Mouse (Mus musculus) fibroblast of lung, adult 2 months (primary cell): ENCODE measurements at regions not wholly inside any gene's neighbourhood (a gene's known extent, or its start where the extent isn't known, plus 50 kb on each side); places are given as distances from the start of the nearest gene placed in this dataset.
A peak's percentile ranks its signal among the peaks of the same experiment; 100 is the strongest.

Experiments
- DNase-seq: peaks from one replicate; pipeline ENCODE4 v3.0.0-alpha.2; 2011; ENCODE audit warnings: low read depth

- DNase-seq, result no peak
Measured at GRCm38 (mm10) chr8:80422190-80422589, 71.4 kb upstream of the Gypa start.

DNA sequence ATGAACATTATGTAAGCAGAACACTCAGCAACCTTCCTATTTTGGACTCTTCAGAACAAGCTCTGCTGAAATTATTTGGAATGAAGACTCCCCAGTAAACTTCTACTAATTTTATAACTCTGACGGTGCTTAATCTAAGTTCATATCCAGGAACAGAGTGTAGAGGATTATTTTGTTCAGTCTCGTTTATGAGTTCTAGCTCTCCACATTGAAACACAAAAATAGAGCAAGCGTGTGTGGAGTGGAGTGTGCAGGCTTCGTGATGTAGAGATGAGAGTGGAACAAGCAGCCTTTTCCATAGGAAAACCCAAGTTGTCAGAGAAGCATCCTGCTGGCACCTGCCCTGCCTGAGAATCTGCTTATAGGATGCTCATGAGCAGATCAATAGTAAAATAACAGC is 77.5 kb upstream of the Gypa start:
- DNase-seq, result no peak

GRCm38 (mm10) chr8:80399594-80400207 is 93.9 kb upstream of the Gypa start:
- DNase-seq, result no peak

GRCm38 (mm10) chr8:80395010-80395409 is 98.6 kb upstream of the Gypa start:
- DNase-seq, result no peak

DNA sequence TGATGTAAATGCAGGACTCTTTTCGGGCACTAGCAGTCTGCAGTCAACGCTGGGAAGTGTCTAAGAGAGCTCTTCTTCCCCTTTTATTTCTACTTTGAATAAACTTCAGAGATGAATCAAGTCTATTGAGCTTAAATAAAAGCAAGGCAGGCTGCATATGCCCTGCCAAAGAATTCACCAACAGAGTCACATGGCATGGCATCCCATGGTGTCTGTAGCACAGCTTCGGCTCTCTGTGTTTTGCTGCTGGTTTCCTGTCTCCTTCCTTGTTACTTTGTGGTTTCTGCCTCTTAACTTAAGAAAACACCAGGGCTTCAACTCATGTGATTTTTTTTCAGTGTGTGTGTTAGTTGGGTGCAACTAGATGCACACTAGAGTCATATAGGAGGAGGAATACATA is 100.5 kb upstream of the Gypa start:
- no peak for DNase-seq

GRCm38 (mm10) chr8:80369221-80369620 is 124.4 kb upstream of the Gypa start:
- no peak for DNase-seq

GRCm38 (mm10) chr8:80364059-80364458 is 129.5 kb upstream of the Gypa start:
- DNase-seq, result no peak

DNA sequence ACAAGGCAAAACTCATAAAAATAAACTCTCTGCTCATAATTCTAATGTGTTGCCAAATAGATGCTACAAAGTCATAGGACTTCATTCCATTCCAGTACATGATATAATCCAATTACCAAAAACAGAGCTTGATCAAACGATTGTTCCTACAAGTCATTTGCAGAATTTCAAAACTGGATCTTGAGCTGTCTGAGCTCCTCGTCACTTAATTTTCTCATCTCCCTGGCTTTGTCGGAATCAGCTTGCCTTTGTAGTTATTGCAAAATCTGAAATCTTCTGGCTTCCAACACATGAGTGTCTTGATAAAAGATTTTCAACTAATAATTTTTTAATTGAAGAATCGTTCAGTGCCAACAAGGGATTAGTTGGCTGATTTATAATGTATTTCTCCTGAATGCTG is 150.3 kb upstream of the Gypa start:
- DNase-seq, result no peak

DNA sequence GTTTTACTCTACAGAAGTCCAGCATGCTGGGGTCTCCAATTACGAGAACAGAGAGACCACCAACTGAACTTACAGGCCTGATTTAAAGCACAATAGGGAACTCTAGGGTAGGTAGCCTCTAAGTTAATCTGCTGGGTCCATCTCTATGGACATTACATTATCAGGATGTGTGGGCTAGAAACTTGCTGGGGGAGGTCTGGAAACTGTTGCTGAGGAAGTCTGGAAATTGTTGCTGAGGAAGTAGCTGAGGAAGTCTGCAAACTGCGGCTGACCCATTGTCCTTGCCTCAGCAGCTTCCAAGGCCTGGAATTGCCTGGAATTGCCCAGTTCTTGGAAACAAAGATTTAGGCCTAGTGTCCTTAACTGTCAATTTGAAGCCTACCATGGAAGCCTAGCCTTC is 155.7 kb upstream of the Gypa start:
- DNase-seq, result no peak

DNA sequence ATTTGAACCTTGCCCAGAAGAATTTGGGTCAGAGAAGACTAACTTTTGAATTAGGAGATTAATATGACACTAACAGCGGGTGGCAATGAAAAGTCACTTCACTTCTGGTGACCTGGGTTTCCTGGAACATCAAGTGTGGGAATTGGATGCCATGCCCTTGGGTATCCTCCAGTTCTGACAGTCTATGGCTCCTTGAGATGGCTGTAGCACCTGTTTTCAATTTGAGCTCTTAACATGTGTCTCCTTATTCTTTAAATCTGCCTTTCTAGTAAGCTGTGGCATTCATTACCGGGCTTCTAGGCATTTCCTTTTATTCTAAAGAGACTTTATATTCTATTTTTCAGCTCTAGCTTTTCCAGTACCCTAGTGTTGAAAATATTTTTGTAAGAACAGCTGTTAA is 164.9 kb upstream of the Gypa start:
- no peak for DNase-seq

- no peak for DNase-seq
Measured at GRCm38 (mm10) chr8:80325859-80326258, 167.7 kb upstream of the Gypa start.

DNA sequence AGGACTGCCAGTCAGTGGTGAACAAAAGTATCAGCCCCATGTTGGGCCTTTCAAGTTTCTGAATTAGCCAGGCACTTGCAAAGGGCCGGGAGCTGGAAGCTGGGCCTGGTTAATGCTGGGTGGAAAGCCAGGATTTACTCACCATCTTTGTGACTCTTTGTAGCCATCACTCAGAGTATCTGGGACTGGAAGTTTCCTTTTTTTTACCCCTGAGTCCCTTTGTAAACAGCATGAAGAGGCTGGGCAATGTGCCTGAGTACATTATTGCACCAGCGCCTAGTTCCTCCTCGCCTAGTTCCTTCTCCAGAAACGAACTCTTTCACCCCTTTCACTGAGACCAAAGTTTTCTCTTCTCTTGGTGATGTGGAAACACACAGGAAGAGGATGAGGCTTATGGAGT is 168.4 kb upstream of the Gypa start:
- DNase-seq, result no peak

DNA sequence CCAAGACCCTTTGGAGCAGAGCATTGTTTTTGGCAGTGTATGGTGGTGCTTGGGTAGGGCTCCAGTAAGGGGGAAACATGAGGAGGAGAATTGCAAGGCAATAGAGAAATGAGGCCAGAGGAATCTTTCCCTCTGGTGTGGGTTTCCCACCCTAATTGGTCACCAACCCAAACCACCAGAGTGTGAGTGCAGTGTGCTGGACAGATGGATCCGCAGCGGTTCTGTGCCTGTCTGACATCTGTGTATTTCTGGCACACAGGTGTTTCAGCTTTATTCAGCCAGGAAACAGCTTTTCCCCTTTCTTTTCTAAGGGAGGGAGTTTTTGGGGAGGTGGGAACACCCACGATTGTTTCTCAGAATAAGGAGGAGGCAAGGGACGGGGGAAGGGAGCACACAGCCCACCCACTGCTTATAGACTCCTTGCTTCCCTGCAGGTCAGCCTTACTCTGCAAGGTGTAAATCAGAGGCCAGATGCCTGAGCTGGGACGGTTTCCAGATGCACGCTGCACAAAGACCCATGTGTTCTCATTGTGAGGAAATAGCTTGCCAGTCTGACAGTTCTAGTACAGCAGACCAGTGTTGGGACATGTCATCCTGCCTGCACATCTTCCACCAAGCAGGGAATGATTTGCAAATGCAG is 175.2 kb upstream of the Gypa start:
- DNase-seq, result no peak

- DNase-seq, result no peak
Measured at GRCm38 (mm10) chr8:80315371-80315770, 178.2 kb upstream of the Gypa start.

- peak; percentile 22 for DNase-seq
Measured at GRCm38 (mm10) chr8:80314826-80315225, 178.8 kb upstream of the Gypa start.

DNA sequence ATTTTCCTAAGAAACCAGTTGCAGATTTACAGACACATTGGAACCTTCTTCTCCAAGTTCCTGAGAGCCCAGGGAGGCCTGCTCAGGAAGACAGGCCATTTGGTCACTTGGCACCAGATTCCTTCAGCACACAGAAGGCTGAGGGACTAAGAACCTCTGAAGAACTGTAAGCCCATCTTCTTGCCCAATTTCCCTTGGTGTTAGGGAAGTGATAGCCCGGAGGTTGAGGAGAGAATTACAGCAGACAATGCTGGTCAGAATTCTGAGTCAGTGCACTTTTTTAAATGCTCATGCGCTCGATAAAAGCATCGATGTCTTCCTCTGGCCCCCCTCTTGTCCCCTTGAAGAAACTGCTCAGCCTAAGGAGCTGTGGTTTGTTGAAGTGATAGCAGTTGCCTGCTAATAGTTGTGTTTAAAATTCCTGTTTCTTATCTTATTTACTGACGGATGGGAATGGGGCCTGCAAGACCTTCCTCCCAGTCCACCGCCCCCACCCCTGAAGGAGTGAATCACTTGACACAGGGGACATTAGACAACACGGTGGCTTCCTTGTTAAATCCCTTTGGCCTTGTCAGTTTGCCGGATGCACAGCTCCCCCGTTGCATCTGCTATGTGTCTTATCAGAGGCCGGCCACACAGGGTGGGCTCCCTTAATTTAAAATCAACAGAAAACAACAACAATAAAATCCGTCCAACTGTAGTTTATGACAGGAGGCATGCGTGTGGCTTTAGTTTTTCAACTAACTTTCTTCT is 179.5 kb upstream of the Gypa start:
- DNase-seq, result no peak

GRCm38 (mm10) chr8:80307761-80308160 is 185.8 kb upstream of the Gypa start:
- no peak for DNase-seq

- no peak for DNase-seq
Measured at GRCm38 (mm10) chr8:80298596-80298995, 195.0 kb upstream of the Gypa start.

DNA sequence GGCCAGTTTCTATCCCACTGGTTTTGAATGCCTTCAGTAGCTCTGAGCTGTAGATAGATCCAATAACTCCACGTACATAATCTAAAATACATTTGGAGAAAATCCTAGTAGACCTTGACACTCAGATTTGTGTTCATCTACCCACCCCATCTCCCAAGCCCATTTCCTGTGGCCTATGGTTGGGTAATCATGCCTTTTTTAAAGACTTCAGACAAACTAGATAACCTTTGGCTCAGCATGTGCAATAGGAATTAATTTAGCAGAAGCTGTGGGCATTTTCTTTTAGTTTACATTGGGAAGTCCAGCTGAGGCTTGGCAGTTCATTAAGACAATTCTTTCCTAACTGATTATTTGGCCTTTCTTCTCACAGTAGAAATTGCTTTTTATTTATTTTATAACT is 203.3 kb upstream of the Gypa start:
- no peak for DNase-seq

DNA sequence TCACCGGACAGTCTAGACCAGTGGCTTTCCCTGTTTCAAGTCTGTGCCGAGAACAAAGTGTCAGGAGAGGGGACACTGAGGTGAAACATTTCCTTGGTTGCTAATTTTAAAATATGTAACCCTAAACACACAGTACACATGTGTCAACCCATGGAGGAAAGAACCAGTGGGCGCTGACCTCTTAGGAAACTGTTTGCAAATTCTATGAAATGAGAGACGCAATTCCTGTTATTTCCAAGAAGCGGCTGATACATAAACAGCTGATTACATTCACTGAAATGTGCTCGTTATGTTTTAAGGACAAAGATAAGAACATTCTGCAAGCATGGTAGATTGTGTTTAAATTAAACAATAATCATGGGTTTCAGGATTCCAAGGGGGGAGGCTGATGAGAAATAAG is 204.3 kb upstream of the Gypa start:
- no peak for DNase-seq

- no peak for DNase-seq
Measured at GRCm38 (mm10) chr8:80268910-80269460, 211.2 kb upstream of the Hhip start.

GRCm38 (mm10) chr8:80264915-80265314 is 207.1 kb upstream of the Hhip start:
- DNase-seq, result no peak

GRCm38 (mm10) chr8:80263468-80263945 is 205.7 kb upstream of the Hhip start:
- no peak for DNase-seq
